Mouse (Mus musculus): ENCODE measurements around the gene Cep55.

- TF ChIP-seq CTCF (IDR thresholded peaks at IDR 0.05; ENCODE audit: extremely low read depth, insufficient read depth, insufficient read length, insufficient replicate concordance): no peak
- no peak for TF ChIP-seq POLR2A (IDR thresholded peaks at IDR 0.05; ENCODE audit: low read depth, low read length)
These were observed 28.2 kb downstream of the Cep55 start for GRCm38 (mm10) chr19:38082931-38083525.
